Mouse (Mus musculus) forebrain, embryonic 10.5 days (tissue): ENCODE data around the gene Dnah7c. TPM values are rescaled to one million over a fixed set of nuclear protein-coding genes. Genes with fewer than 3 reads are reported as not detected.
"Not testable (repeated sequence)": the region's sequence is repeated elsewhere in the genome, so short reads cannot be mapped to it uniquely, and the experiment has no call there.

Source experiments
- DNase-seq: peaks from one replicate; pipeline ENCODE4 v3.0.0-alpha.2; 2017; ENCODE audit warnings: low spot score; ENCODE audit errors: extremely low spot score
- H3K27ac ChIP-seq: fragments of 300-500 bp; sonication (generic); 2 replicates; pipeline ENCODE4 v1.5.1; 2016; ENCODE audit warnings: mild to moderate bottlenecking
- H3K27me3 ChIP-seq: fragments of 300-500 bp; sonication (generic); 2 replicates; pipeline ENCODE4 v1.6.1; 2016; ENCODE audit warnings: mild to moderate bottlenecking; ENCODE audit not compliant: poor library complexity, severe bottlenecking
- H3K36me3 ChIP-seq: fragments of 300-500 bp; sonication (generic); replicated peaks from 2 replicates; pipeline ENCODE4 v1.6.1; 2016; ENCODE audit warnings: mild to moderate bottlenecking, moderate library complexity
- H3K4me1 ChIP-seq: fragments of 300-500 bp; sonication (generic); 2 replicates; pipeline ENCODE4 v1.6.1; 2016
- H3K4me3 ChIP-seq: fragments of 300-500 bp; sonication (generic); 2 replicates; pipeline ENCODE4 v1.5.1; 2016; ENCODE audit warnings: mild to moderate bottlenecking, moderate library complexity
- H3K9me3 ChIP-seq: fragments of 300-500 bp; sonication (generic); 2 replicates; pipeline ENCODE4 v1.6.1; 2016; ENCODE audit warnings: mild to moderate bottlenecking, moderate library complexity
- WGBS: fragments of 180-500 bp; shearing (Covaris S2); methylation state at CpG from one replicate; pipeline ENCODE4 v1.1.7; 2016; 5-methylcytosine and 5-hydroxymethylcytosine counted together
- polyA plus RNA-seq: library from polyadenylated mRNA; unstranded; fragments of >200 nt; fragmentation: Nextera tagmentation; extraction: Ambion mirVana; gene quantifications from 2 replicates; pipeline ENCODE4 v1.2.1, GENCODE M21; 2016

Dnah7c gene
- polyA plus RNA-seq = 0.05 and 0.15 TPM in 2 replicates

- no peaks in the 10 kb centered on the region for H3K9me3 ChIP-seq
- peaks cover 9% of the 10 kb centered on the region for H3K4me1 ChIP-seq
- H3K27me3 ChIP-seq = no peaks in the 10 kb centered on the region
- H3K36me3 ChIP-seq = no peaks in the 10 kb centered on the region
- WGBS = 11% methylated on average over 30 of the region's 30 CpGs
- H3K27ac ChIP-seq = peak within 1 kb of the TSS; percentile 76
- peak within 1 kb of the TSS; percentile 60 for H3K4me3 ChIP-seq
- peak; percentile 51 for DNase-seq
Observed at GRCm38 (mm10) chr1:46425137-46425925, at the start of gene Dnah7c. TSS of gene Dnah7c (plus strand) at chr1:46425592.

DNA sequence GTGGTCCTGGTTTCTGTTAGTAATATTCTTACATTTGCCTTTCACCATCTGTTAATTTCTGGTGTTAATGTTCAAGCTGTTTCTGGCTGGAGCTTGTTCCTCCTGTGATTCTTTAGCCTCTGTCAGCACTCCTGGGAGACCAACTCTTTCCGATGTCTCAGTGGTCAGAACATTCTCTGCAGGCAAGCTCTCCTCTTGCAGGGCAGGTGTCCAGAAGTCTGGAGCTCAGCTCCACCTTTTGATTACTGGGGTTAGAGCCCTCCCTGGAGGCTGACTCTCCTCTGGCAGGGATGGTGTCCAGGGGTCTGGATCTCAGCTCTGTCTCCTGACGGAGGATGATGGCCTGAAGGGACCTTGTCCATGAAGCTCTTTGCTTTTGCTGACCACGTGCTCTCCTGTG, 44.8 kb upstream of the Dnah7c start:
- not testable (repeated sequence) for H3K4me3 ChIP-seq, H3K9me3 ChIP-seq, H3K27ac ChIP-seq, H3K27me3 ChIP-seq, DNase-seq, H3K36me3 ChIP-seq, H3K4me1 ChIP-seq
- 87% methylated on average over 3 of the region's 3 CpGs for WGBS

DNA sequence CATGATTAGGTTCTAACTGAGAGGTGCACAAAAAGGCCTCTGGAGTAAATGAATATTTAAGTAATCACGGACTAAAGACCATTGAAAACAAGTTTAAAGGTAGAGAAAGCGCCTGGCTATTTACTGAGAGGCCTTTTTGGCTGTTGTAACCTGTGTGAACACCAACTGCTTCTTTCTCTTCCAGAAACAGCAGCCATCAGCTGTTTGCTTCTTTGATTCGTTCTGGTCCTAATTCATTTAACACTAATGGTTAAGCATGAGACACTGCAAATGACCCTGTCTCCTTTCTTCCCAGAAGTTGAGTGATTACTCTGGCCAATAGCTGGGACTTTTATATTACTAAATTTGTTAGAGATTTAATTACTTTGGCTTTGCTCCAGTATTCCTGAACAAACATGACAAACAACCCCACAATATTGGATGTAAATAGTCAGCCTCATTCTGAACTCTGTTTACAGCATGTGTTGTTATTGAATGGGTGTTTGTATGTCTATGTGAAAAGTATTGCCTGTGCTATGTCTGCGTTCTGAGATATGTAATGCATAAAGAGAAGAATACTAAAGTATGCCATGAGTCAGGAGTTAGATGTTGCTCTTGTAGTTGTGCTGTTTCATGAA, 30.6 kb upstream of the Dnah7c start:
- not testable (repeated sequence) for H3K9me3 ChIP-seq, H3K27me3 ChIP-seq, H3K27ac ChIP-seq, H3K4me3 ChIP-seq, H3K4me1 ChIP-seq, H3K36me3 ChIP-seq, DNase-seq
- 73% methylated on average over 3 of the region's 4 CpGs for WGBS

DNA sequence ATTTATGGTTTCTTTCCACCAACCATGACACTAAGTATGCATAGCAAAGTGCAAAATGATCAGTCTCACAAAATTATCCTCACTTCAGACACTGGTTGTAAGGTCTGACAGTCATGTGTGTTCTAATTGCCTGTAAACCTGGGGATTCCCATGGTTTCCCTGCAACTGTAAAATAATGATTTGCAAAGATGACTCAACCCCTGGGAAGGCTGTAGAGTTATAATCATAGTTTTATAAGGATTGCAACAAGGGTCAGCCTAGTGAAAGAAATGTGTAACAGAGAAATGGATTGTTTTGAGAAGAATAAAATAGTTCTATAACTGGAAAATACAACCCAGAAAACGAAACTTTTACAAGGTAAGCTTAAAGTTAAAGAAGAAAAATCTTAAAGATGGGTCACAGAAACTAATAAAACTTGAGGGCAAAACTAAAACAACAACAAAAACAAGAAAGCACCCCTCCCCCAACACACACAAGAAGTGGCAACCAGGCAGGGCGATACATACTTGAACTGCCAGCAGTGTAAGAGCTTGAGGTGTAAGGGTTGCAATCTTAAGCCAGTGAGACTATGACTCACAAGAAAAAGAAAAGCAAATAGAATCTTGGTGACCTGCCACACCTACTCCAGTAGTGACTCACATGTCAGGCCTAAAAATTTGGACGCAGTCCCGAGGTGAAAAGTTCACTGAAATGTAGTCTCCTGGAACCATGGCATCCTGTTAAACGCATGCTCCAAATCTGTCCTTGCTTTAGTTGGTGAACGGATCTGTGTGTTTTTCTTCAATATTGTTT, 16.9 kb upstream of the Dnah7c start:
- Histone ChIP-seq H3K27ac (no peak overlapping the region), H3K4me3 (no peak overlapping the region), H3K9me3 (no peaks in the 10 kb centered on the region), H3K36me3 (no peaks in the 10 kb centered on the region), H3K4me1 (no peaks in the 10 kb centered on the region), H3K27me3 (no peaks in the 10 kb centered on the region)
- WGBS = 92% methylated on average over 6 of the region's 6 CpGs
- DNase-seq = no peak

DNA sequence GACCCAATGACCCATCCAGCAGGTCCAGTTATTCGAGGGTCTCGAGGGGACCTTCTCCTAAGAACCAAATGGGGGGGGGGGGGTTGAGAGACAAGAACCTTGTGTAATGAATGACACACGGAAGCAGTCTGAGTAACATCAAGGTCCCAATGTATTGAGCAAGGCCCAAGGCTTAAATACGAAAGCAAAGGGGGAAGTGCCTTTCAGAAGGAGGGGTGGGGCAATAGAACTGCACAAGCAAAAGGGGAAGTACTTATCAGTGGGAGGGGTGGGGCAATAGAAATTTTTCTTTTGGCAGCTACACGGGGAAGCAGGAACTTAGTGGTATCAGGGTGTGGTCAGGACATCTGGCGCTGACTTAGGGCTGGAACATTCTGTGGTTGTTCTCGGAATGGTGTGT, 10.6 kb upstream of the Dnah7c start:
- H3K27ac ChIP-seq, H3K27me3 ChIP-seq: not testable (repeated sequence)
- 89% methylated on average over 7 of the region's 7 CpGs for WGBS

GRCm38 (mm10) chr1:46416946-46417345, 8.4 kb upstream of the Dnah7c start:
- not testable (repeated sequence) for H3K36me3 ChIP-seq, H3K27me3 ChIP-seq, H3K4me3 ChIP-seq, H3K4me1 ChIP-seq, DNase-seq, H3K27ac ChIP-seq, H3K9me3 ChIP-seq
- WGBS = 25% methylated on average over 3 of the region's 3 CpGs

More for the DNA sequence above, 10.6 kb upstream of the Dnah7c start:
- DNase-seq, H3K4me1 ChIP-seq, H3K9me3 ChIP-seq, H3K4me3 ChIP-seq, H3K36me3 ChIP-seq: not testable (repeated sequence)

DNA sequence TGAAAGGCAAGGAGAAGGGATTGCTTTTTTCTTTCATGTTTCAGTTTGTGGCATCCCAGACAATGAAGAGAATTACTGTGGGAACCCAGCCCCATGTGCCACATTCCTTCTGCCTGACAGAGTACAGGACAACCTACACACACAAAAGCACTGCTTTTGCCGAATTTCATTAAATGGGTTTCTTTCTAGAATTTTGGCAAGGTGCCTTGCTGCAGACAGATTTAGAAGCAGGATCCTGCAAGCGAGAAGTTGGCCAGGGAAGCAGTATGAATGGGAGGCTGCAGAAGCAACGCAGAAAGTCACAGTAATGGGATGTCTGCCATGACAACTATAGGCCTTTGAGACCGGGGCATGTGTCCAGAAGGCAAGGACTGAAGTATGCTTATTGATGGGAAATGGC, 6.4 kb upstream of the Dnah7c start:
- not testable (repeated sequence) for H3K4me1 ChIP-seq, DNase-seq, H3K36me3 ChIP-seq, H3K27ac ChIP-seq, H3K27me3 ChIP-seq, H3K9me3 ChIP-seq, H3K4me3 ChIP-seq
- 82% methylated on average over 4 of the region's 4 CpGs for WGBS

GRCm38 (mm10) chr1:46428401-46428800, 3.0 kb downstream of the Dnah7c start:
- DNase-seq = no peak
- no peak overlapping the region for H3K27ac ChIP-seq
- H3K27me3 ChIP-seq = no peaks in the 10 kb centered on the region
- 83% methylated on average over 2 of the region's 2 CpGs for WGBS
- peaks cover 9% of the 10 kb centered on the region for H3K4me1 ChIP-seq
- H3K9me3 ChIP-seq = no peaks in the 10 kb centered on the region
- no peak overlapping the region for H3K4me3 ChIP-seq
- H3K36me3 ChIP-seq = no peaks in the 10 kb centered on the region

GRCm38 (mm10) chr1:46514671-46515070, 89.3 kb downstream of the Dnah7c start:
- WGBS = 85% methylated on average over 1 of the region's 1 CpGs
- H3K9me3 ChIP-seq, H3K4me3 ChIP-seq, H3K4me1 ChIP-seq, H3K27ac ChIP-seq, H3K36me3 ChIP-seq, DNase-seq, H3K27me3 ChIP-seq: not testable (repeated sequence)

GRCm38 (mm10) chr1:46521032-46521431, 95.6 kb downstream of the Dnah7c start:
- no peak overlapping the region for H3K4me3 ChIP-seq
- DNase-seq = no peak
- H3K4me1 ChIP-seq = no peaks in the 10 kb centered on the region
- no peak overlapping the region for H3K27ac ChIP-seq
- no peaks in the 10 kb centered on the region for H3K9me3 ChIP-seq
- no peaks in the 10 kb centered on the region for H3K36me3 ChIP-seq
- no peaks in the 10 kb centered on the region for H3K27me3 ChIP-seq

GRCm38 (mm10) chr1:46526537-46526936, 101.1 kb downstream of the Dnah7c start:
- WGBS = 60% methylated on average over 3 of the region's 3 CpGs
- not testable (repeated sequence) for DNase-seq, H3K27ac ChIP-seq

DNA sequence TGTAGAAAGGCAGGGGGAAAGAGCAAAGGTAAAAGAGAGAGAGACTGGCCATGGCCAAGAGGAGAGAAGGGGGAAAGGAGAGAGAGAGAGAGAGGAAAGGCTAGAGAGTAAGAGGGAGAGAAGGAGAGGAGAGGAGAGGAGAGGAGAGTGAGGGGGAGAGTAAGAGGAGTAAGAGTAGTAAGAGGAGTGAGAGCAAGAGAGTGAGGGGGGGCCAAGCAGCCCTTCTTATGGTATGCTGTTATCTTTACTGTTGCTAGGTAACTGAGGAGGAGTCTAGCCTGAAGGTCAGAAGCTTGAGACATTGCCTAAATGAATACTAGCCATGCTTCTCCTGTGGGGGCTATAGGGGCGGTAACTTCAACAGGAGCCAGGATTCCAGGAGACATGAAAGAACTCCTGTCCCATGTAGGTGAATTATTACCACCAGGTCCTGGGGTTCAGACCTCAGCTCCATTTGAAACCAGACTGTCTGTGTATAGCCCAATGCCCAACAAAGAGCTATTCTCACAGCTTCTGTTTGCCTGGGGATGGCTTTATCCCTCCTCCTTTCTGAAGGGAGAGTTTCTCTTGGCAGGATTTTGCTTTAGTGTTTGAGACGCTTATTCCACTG, 119.5 kb downstream of the Dnah7c start:
- Histone ChIP-seq H3K9me3 (no peaks in the 10 kb centered on the region), H3K27me3 (no peaks in the 10 kb centered on the region), H3K4me1 (no peaks in the 10 kb centered on the region), H3K4me3 (no peak overlapping the region), H3K36me3 (no peaks in the 10 kb centered on the region), H3K27ac (no peak overlapping the region)
- DNase-seq = no peak
- WGBS = 86% methylated on average over 2 of the region's 2 CpGs

More at GRCm38 (mm10) chr1:46526537-46526936, 101.1 kb downstream of the Dnah7c start:
- not testable (repeated sequence) for H3K27me3 ChIP-seq, H3K4me1 ChIP-seq, H3K4me3 ChIP-seq, H3K9me3 ChIP-seq, H3K36me3 ChIP-seq
